ENCODE assay signal across 8 mouse cellular contexts in the genomic region with DNA sequence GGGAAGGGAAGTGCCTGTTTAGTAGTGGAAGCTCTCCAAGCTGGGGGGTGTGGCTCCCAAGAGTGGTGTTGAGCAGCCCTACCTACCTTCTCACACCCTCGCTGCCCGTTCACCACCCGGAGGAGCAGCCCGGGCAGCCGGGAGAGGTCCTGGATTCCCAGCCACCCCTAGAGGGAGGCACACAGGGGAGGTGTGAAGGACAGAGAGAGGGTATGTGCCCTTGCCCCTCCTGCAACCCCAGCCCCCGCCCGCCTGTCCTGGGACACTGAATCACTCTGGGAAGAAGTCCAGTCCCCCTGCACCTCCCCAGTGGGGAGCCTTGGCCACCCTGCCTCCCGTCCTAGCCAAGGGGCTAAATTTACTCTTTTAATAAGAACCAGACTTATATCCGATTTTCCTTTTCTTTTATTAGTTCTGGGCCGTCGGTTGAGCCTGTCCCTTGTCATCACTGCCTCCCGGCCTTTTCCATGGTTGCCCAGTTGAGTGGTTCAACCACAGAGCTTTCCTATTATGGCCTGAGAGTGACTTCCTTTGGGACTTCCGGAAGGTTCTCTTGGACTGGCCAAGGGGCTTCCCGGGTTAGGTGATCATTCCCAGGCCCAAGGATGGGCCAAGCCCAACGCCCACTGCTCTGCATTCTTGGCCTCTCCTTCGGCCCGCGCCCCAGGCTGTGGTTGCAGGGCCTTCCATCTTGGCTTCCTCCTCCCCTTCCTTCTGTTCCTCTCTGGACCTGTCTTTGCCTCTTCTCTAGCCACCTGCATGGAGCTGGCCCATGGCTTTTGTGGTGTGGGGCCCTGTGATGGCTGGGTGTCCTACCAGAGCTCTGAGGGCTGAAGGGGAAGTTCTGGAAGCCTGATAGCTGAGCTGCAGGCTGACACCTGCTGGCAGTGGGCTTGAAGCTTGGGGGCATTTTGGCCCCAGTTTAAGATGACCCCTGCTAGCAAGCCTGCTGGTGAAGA. TPM values are rescaled to one million over a fixed set of nuclear protein-coding genes. Genes with fewer than 3 reads are reported as not detected.
DNase-seq lines count a peak whose midpoint lies in the region; ATAC-seq and TF ChIP-seq lines count a peak whose summit lies in the region.

No protein-coding gene starts in this region.

- no peak overlapping the region for H3K4me2 ChIP-seq in forebrain, embryonic 16.5 days (ENCODE audit: low read length)
- H3K4me2 ChIP-seq in midbrain, embryonic 11.5 days: no peak overlapping the region
- H3K4me2 ChIP-seq in midbrain, embryonic 15.5 days: no peak overlapping the region
- no peak overlapping the region for H3K4me2 ChIP-seq in midbrain, postnatal 0 days (ENCODE audit: low read depth, low read length, poor library complexity, severe bottlenecking)

- WGBS in forebrain, embryonic 10.5 days: 80% methylated on average over 18 of the region's 18 CpGs
- 86% methylated on average over 18 of the region's 18 CpGs for WGBS in forebrain, embryonic 16.5 days
- WGBS in midbrain, embryonic 11.5 days: 85% methylated on average over 18 of the region's 18 CpGs
- WGBS in midbrain, embryonic 15.5 days: 82% methylated on average over 18 of the region's 18 CpGs
- 83% methylated on average over 18 of the region's 18 CpGs for WGBS in midbrain, postnatal 0 days

- intact Hi-C loops in heart, postnatal 25 days (cut with DNase I): no loop called here

- no peak for ATAC-seq in forebrain, embryonic 16.5 days
- ATAC-seq in midbrain, embryonic 11.5 days (ENCODE audit: low FRiP score): no peak
- no peak for ATAC-seq in midbrain, embryonic 15.5 days (replicated peaks)
- no peak for ATAC-seq in midbrain, postnatal 0 days (ENCODE audit: low FRiP score)

- 0 out of 2 replicates have a peak, but pooled peaks have one; percentile 3 for TF ChIP-seq CTCF in midbrain, postnatal 0 days (IDR thresholded peaks at IDR 0.05)

- H3K27ac ChIP-seq in forebrain, embryonic 10.5 days: peak overlapping the region; percentile 75
- H3K27ac ChIP-seq in forebrain, embryonic 16.5 days (ENCODE audit: low read length): no peak overlapping the region
- no peak overlapping the region for H3K27ac ChIP-seq in midbrain, embryonic 11.5 days (ENCODE audit: low read depth, low read length)
- H3K27ac ChIP-seq in midbrain, embryonic 15.5 days: no peak overlapping the region
- H3K27ac ChIP-seq in midbrain, postnatal 0 days (ENCODE audit: low read depth, low read length): no peak overlapping the region

- peaks cover 61% of the 10 kb centered on the region for H3K36me3 ChIP-seq in forebrain, embryonic 10.5 days (replicated peaks)
- no peaks in the 10 kb centered on the region for H3K36me3 ChIP-seq in forebrain, embryonic 16.5 days (ENCODE audit: control insufficient read depth, insufficient read depth)
- H3K36me3 ChIP-seq in midbrain, embryonic 11.5 days (ENCODE audit: control insufficient read depth, insufficient read depth, low read length): no peaks in the 10 kb centered on the region
- H3K36me3 ChIP-seq in midbrain, embryonic 15.5 days (replicated peaks): no peaks in the 10 kb centered on the region
- no peaks in the 10 kb centered on the region for H3K36me3 ChIP-seq in midbrain, postnatal 0 days (ENCODE audit: insufficient read depth, low read length)

- H3K9ac ChIP-seq in forebrain, embryonic 16.5 days (replicated peaks; ENCODE audit: low read depth, low read length): no peak overlapping the region
- 0 out of 2 replicates have a peak overlapping the region, but pooled peaks have one; percentile 1 for H3K9ac ChIP-seq in midbrain, embryonic 11.5 days (ENCODE audit: low read length)
- no peak overlapping the region for H3K9ac ChIP-seq in midbrain, embryonic 15.5 days
- H3K9ac ChIP-seq in midbrain, postnatal 0 days (replicated peaks; ENCODE audit: low read length, poor library complexity, severe bottlenecking): no peak overlapping the region

- H3K4me1 ChIP-seq in forebrain, embryonic 10.5 days: peaks cover 99% of the 10 kb centered on the region
- peaks cover 56% of the 10 kb centered on the region for H3K4me1 ChIP-seq in forebrain, embryonic 16.5 days (replicated peaks; ENCODE audit: control insufficient read depth, insufficient read depth, low read length)
- H3K4me1 ChIP-seq in midbrain, embryonic 11.5 days (ENCODE audit: control insufficient read depth, insufficient read depth, low read length): peaks cover 50% of the 10 kb centered on the region
- peaks cover 67% of the 10 kb centered on the region for H3K4me1 ChIP-seq in midbrain, embryonic 15.5 days
- H3K4me1 ChIP-seq in midbrain, postnatal 0 days (ENCODE audit: insufficient read depth, low read length): peaks cover 15% of the 10 kb centered on the region; the same call in 1 of the 2 replicates

- no peak for DNase-seq in forebrain, embryonic 10.5 days (ENCODE audit: extremely low spot score, low spot score)
- DNase-seq in midbrain, embryonic 11.5 days (ENCODE audit: low spot score, missing footprints): no peak
- peak; percentile 59 for DNase-seq in heart, postnatal 25 days (ENCODE audit: low spot score)
- no peak for DNase-seq in midbrain, postnatal 0 days (ENCODE audit: low spot score)
- DNase-seq in kidney, adult 11 months: no peak
- DNase-seq in T-cell, adult 2 months (ENCODE audit: low spot score): no peak

- H3K4me3 ChIP-seq in forebrain, embryonic 10.5 days: peak overlapping the region; percentile 15; the same call in 1 of the 2 replicates
- no peak overlapping the region for H3K4me3 ChIP-seq in forebrain, embryonic 16.5 days (replicated peaks; ENCODE audit: low read length)
- no peak overlapping the region for H3K4me3 ChIP-seq in midbrain, embryonic 11.5 days (ENCODE audit: low read depth, low read length)
- H3K4me3 ChIP-seq in midbrain, embryonic 15.5 days: no peak overlapping the region
- no peak overlapping the region for H3K4me3 ChIP-seq in midbrain, postnatal 0 days (ENCODE audit: low read depth, low read length)

- no peaks in the 10 kb centered on the region for H3K9me3 ChIP-seq in forebrain, embryonic 10.5 days
- H3K9me3 ChIP-seq in forebrain, embryonic 16.5 days (ENCODE audit: control insufficient read depth, low read length): no peaks in the 10 kb centered on the region
- H3K9me3 ChIP-seq in midbrain, embryonic 11.5 days (ENCODE audit: control insufficient read depth, low read length): no peaks in the 10 kb centered on the region
- no peaks in the 10 kb centered on the region for H3K9me3 ChIP-seq in midbrain, embryonic 15.5 days
- H3K9me3 ChIP-seq in midbrain, postnatal 0 days (ENCODE audit: low read length): no peaks in the 10 kb centered on the region

- H3K27me3 ChIP-seq in forebrain, embryonic 10.5 days (ENCODE audit: poor library complexity, severe bottlenecking): no peaks in the 10 kb centered on the region
- H3K27me3 ChIP-seq in forebrain, embryonic 16.5 days (replicated peaks; ENCODE audit: control insufficient read depth, insufficient read depth, low read length): no peaks in the 10 kb centered on the region
- H3K27me3 ChIP-seq in midbrain, embryonic 11.5 days (ENCODE audit: control insufficient read depth, insufficient read depth, low read length): no peaks in the 10 kb centered on the region
- no peaks in the 10 kb centered on the region for H3K27me3 ChIP-seq in midbrain, embryonic 15.5 days (replicated peaks)
- H3K27me3 ChIP-seq in midbrain, postnatal 0 days (ENCODE audit: insufficient read depth, low read length): no peaks in the 10 kb centered on the region

RNA-seq across cellular contexts. Expression of a gene that starts 18.5 kb away (rescaled TPM):
- polyA plus RNA-seq in forebrain, embryonic 10.5 days (2016; fragmentation: Nextera tagmentation; extraction: Ambion mirVana): 13.7 and 16.1 TPM in 2 replicates
- polyA plus RNA-seq in forebrain, embryonic 16.5 days (2015; fragmentation: Nextera tagmentation; extraction: Ambion mirVana): 14.5 and 14.8 TPM in 2 replicates
- polyA plus RNA-seq in midbrain, embryonic 11.5 days (2014; fragmentation: Nextera tagmentation; extraction: Ambion mirVana): 17.6 and 20.6 TPM in 2 replicates
- 16.2 and 16.7 TPM in 2 replicates for polyA plus RNA-seq in midbrain, embryonic 15.5 days (2015; fragmentation: Nextera tagmentation; extraction: Ambion mirVana)
- total RNA-seq in heart, postnatal 25 days (2021): 1 to 10 TPM; 7.8 to 8.3 TPM
- total RNA-seq in midbrain, postnatal 0 days (2014; rRNA removed): 39.9 and 49.8 TPM in 2 replicates
- 5.9 and 9.5 TPM in 2 replicates for polyA plus RNA-seq in midbrain, postnatal 0 days (2015; fragmentation: Nextera tagmentation; extraction: Ambion mirVana)
